Comparison of ENCODE assay signal across 1 mouse cellular context in the genomic region with DNA sequence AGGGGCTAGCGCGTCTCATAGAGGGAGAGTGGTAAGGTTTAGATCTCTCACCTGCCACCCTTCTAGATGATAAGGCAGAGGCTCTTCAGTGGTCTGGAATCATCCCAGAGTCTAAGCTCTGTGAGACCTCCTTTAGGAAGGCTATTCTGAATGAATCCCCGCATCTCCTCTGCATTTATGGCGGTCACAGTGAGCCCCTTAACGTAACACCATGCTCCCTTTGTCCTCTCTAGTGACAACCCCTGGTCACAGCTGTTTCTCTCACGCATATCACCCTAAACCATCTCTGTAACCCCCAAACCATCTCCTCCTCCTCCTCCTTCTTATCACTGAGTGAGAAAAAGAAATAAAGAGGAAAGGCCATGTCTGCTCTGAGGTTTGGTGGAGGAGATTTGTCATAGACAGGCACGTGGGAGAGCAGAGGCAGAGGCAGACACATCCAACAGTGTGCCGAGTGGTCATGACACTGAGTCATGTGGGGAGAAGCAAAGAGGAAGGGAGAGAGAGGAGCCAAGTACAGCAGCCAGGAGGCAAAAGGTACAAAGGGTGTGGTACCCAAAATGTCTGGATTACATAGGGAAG.
TF ChIP-seq lines count a peak whose summit lies in the region.

No protein-coding gene starts in this region.

TF ChIP-seq in CH12.LX, 34 proteins besides CTCF, POLR2A, EP300 and RAD21 (continued from another document):
- TF ChIP-seq MYC (IDR thresholded peaks at IDR 0.05; ENCODE audit: low read depth, low read length) = peak; percentile 80
- TF ChIP-seq HCFC1 (IDR thresholded peaks at IDR 0.05; ENCODE audit: low read depth, low read length) = no peak
- TF ChIP-seq JUN (IDR thresholded peaks at IDR 0.05; ENCODE audit: insufficient read depth, low read depth, low read length) = no peak
- TF ChIP-seq USF1 (IDR thresholded peaks at IDR 0.05; ENCODE audit: low read depth, low read length) = peak; percentile 41
- peak; percentile 77 for TF ChIP-seq SIN3A (IDR thresholded peaks at IDR 0.05; ENCODE audit: low read length)
- TF ChIP-seq TCF12 (IDR thresholded peaks at IDR 0.05; ENCODE audit: low read depth, low read length) = 0 out of 2 replicates have a peak, but pooled peaks have one; percentile 12
